Mouse (Mus musculus) thymus, postnatal 25 days (tissue): ENCODE results near the gene 9230110F15Rik.
"Not testable (repeated sequence)": the region's sequence is repeated elsewhere in the genome, so short reads cannot be mapped to it uniquely, and the experiment has no call there.

Experiments
- DNase-seq: peaks from one replicate; pipeline ENCODE4 v3.0.0; 2022

The 9230110F15Rik gene

DNA sequence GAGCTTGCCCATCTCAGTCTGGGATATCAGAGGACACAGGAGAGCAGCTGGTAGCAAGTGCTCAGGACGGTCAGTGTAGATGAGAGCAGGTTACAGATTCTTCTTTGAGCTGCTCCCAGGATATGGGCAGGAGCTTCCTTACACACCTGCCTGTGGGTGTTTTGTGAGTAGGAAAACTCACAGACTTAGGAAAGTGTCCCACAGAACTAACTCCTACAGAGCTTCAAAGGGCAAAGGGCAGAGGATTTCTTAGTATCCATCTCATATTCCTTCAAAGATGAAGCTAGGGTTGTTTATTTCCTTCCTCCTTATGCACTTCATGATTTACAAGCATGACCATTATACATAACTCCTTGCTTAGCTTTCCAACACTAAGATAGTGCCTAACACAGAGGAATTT, at the start of gene 9230110F15Rik:
Gene 9230110F15Rik, minus strand, starts transcription at position 101 of the 400 bp plus-strand sequence.
- DNase-seq, result no peak

DNA sequence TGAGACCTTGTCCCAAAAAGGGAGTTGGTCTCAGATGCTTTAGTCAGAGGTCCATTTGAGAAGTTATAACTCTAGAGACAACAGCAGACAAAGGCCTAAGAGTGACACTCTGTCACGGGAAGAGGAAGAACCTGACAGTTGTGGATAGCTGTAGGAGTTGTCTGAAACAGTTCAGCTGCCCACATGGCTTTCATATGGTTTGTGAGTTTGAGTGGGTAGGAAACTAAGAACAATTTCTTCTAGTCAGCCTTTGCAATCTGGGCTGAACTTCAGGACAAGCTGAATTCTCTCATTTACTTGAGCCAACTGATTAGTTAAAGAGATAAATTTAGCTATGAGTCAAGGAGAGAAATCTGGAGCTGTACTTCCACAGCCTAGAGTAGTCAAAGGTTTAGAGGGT, 49.2 kb upstream of the 9230110F15Rik start:
- DNase-seq, result not testable (repeated sequence)

DNA sequence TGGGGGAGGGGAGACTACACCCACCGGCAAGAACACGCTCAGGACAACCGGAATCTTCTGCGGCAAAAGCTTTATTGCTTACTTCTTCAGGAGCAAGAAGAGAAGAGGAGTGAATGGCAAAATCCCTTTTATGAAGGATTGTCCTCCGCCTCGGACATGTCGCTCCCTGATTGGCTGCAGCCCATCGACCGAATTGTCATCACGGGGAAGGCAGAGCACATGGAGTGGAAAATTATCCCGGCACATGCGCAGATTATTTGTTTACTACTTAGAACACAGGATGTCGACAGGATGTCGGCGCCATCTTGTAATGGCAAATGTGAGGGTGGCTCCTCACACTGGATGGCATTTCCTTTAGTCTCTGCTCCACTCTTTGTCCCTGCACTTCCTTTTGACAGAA, 26.1 kb downstream of the 9230110F15Rik start:
- DNase-seq, result not testable (repeated sequence)

DNA sequence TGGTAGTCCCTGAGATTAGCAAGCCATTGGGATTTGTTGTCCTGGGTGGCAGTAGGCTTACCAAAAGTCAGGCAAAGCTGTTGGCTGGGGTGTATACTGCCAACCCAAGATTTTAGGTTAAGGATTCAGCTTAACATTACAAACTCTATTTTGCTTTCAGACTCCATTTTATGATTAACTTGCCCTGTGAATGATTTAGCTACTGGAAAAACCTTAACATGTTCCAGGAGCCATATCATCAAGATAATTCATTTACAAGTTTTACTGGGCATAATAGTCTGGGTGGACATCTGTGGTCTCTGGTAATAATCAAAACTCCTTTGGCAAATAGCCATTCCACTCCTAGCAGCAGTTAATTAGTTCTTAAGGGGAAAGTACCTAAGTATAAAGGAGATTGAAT, 45.8 kb downstream of the 9230110F15Rik start:
- DNase-seq, result no peak

DNA sequence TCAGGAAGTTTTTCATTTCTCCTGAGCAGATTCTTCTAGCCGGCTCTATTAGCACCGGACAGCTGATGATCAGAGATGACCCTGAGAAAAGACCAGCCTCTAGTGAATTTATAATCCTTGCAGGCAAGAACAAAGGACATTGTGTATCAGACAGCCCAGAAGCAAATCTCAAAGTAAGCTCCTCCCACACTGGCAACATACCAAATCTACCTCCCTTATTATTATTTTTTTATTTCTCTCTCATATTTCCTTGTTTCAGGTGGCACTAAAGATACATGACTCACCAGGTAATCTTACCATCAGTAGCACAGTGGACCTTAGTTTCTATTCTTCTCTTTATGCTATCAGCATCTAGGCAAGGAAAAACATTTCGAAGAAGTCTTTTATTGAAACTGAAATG, 53.9 kb downstream of the 9230110F15Rik start, which contains the start of the genes Gm27235 and D730048I06Rik:
Gene Gm27235, minus strand, starts transcription at position 101 of the 400 bp plus-strand sequence.
Gene D730048I06Rik, minus strand, starts transcription at position 112 of the 400 bp plus-strand sequence.
- DNase-seq, result no peak
